Mouse (Mus musculus) C2C12 (cell line): ENCODE data around the gene Runx2. TPM values are rescaled to one million over a fixed set of nuclear protein-coding genes. Genes with fewer than 3 reads are reported as not detected.

Source experiments
- H3K27me3 ChIP-seq: one replicate; pipeline ENCODE4 v1.6.1; 2011; ENCODE audit not compliant: control insufficient read depth, insufficient read depth, insufficient read length
- H3K36me3 ChIP-seq: one replicate; pipeline ENCODE4 v1.6.1; 2011; ENCODE audit not compliant: control insufficient read depth, insufficient read depth
- H3K4me3 ChIP-seq: one replicate; pipeline ENCODE4 v1.5.1; 2011; ENCODE audit warnings: mild to moderate bottlenecking, control low read depth; ENCODE audit not compliant: poor library complexity, insufficient read depth, severe bottlenecking
- H3K79me2 ChIP-seq: one replicate; pipeline ENCODE4 v1.6.1; 2011; ENCODE audit not compliant: control insufficient read depth, insufficient read depth
- H3K79me3 ChIP-seq: one replicate; pipeline ENCODE4 v1.6.1; 2011; ENCODE audit warnings: low read depth, control low read depth
- H3ac ChIP-seq: one replicate; pipeline ENCODE3; 2011; ENCODE audit warnings: low read depth; ENCODE audit not compliant: control insufficient read depth, insufficient read length
- CEBPB ChIP-seq: IDR thresholded peaks from one replicate; pipeline ENCODE4 v1.6.1; 2011; ENCODE audit warnings: low read depth, mild to moderate bottlenecking, control low read depth, moderate library complexity
- CTCF ChIP-seq: IDR thresholded peaks from one replicate; pipeline ENCODE4 v1.5.1; 2011; ENCODE audit not compliant: control insufficient read depth, insufficient read depth, insufficient read length
- FOSL1 ChIP-seq: IDR thresholded peaks from one replicate; pipeline ENCODE4 v1.8.0; 2011; ENCODE audit warnings: mild to moderate bottlenecking, low read length; ENCODE audit not compliant: poor library complexity, insufficient read depth, severe bottlenecking
- MAX ChIP-seq: IDR thresholded peaks from one replicate; pipeline ENCODE4 v1.6.1; 2011; ENCODE audit warnings: mild to moderate bottlenecking, control low read depth
- MYOD1 ChIP-seq: IDR thresholded peaks from one replicate; pipeline ENCODE4 v1.6.1; 2011; ENCODE audit warnings: low read depth; ENCODE audit not compliant: control insufficient read depth, insufficient read length
- MYOG ChIP-seq: IDR thresholded peaks from one replicate; pipeline ENCODE4 v1.6.1; 2011; ENCODE audit not compliant: control insufficient read depth, insufficient read length; ENCODE audit errors: extremely low read depth
- USF1 ChIP-seq: IDR thresholded peaks from one replicate; pipeline ENCODE4 v1.6.1; 2011; ENCODE audit warnings: low read depth, mild to moderate bottlenecking, control low read depth, moderate library complexity
- polyA plus RNA-seq: library from polyadenylated mRNA; unstranded; fragments of >200 nt; fragmentation: generic; extraction: Trizol; gene quantifications from one replicate; pipeline ENCODE4 v1.2.1, GENCODE M21; 2012; ENCODE audit warnings: missing spikeins

Gene Runx2
- polyA plus RNA-seq, 1 experiment = 16.6 TPM

GRCm38 (mm10) chr17:44702506-44703298 is 111.9 kb downstream of the Runx2 start:
- H3K36me3 ChIP-seq = peaks cover 59% of the 10 kb centered on the region
- H3K79me2 ChIP-seq = peaks cover 95% of the 10 kb centered on the region
- TF ChIP-seq MYOD1 (no peak), FOSL1 (no peak), CEBPB (no peak), MYOG (no peak), MAX (no peak), USF1 (no peak), CTCF (no peak)
- no peak overlapping the region for H3ac ChIP-seq
- no peaks in the 10 kb centered on the region for H3K27me3 ChIP-seq
- no peak overlapping the region for H3K4me3 ChIP-seq
- H3K79me3 ChIP-seq = peaks cover 78% of the 10 kb centered on the region

GRCm38 (mm10) chr17:44701531-44701930 is 113.1 kb downstream of the Runx2 start:
- TF ChIP-seq CEBPB (no peak), MYOG (no peak), MAX (no peak), FOSL1 (no peak), CTCF (no peak), MYOD1 (no peak), USF1 (no peak)

DNA sequence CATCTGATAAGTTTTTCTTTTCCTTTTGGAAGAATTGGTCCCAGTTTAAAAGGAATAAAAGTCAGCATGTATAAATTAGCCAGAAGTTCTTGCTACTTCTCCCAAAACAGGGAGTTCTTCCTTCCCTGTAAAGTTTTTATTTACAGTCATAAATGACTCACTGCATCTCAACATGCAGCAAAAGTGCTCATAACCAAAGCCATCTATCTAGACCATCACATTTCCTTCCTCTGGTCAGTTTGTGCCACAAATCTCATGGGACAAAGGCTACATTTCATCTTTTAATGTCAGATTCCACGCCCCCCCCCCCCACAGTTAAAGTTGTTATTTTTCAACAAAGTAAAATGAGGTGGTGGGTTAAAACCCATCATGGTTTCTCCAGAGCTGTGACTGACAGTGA is 114.3 kb downstream of the Runx2 start:
- H3K36me3 ChIP-seq = peaks cover 67% of the 10 kb centered on the region
- peaks cover 84% of the 10 kb centered on the region for H3K79me3 ChIP-seq
- no peaks in the 10 kb centered on the region for H3K27me3 ChIP-seq
- no peak overlapping the region for H3ac ChIP-seq
- peaks cover 99% of the 10 kb centered on the region for H3K79me2 ChIP-seq
- no peak for TF ChIP-seq CEBPB
- TF ChIP-seq FOSL1 = peak; percentile 65
- no peak overlapping the region for H3K4me3 ChIP-seq

More at GRCm38 (mm10) chr17:44701531-44701930, 113.1 kb downstream of the Runx2 start:
- Histone ChIP-seq H3K79me3 (peaks cover 82% of the 10 kb centered on the region), H3ac (no peak overlapping the region), H3K4me3 (no peak overlapping the region), H3K79me2 (peaks cover 97% of the 10 kb centered on the region), H3K27me3 (no peaks in the 10 kb centered on the region), H3K36me3 (peaks cover 65% of the 10 kb centered on the region)

GRCm38 (mm10) chr17:44697053-44697452 is 117.5 kb downstream of the Runx2 start:
- peaks cover 62% of the 10 kb centered on the region for H3K36me3 ChIP-seq
- no peak overlapping the region for H3K4me3 ChIP-seq
- peaks cover 99% of the 10 kb centered on the region for H3K79me2 ChIP-seq
- TF ChIP-seq CEBPB = no peak
- TF ChIP-seq CTCF = no peak
- no peak for TF ChIP-seq MYOD1
- no peak for TF ChIP-seq MAX
- no peak for TF ChIP-seq FOSL1
- no peak for TF ChIP-seq MYOG
- TF ChIP-seq USF1 = no peak
- no peaks in the 10 kb centered on the region for H3K27me3 ChIP-seq
- H3K79me3 ChIP-seq = peaks cover 71% of the 10 kb centered on the region
- H3ac ChIP-seq = no peak overlapping the region

DNA sequence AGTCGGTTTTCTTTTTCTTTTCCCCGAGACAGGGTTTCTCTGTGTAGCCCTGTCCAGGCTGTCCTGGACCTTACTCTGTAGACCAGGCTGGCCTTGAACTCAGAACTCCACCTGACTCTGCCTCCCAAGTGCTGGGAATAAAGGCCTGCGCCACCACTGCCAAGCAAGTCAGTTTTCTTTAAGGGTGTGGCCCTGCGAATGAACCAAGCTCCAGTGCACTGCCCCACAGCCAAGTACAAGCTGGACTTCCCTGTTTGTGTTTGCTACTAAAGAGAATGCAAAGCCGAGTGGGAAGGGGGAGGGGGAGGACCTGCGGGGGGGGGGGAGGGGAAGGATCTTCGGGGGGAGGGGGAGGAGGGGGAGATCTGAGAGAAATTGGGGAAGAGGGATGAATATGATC is 121.0 kb downstream of the Runx2 start:
- Histone ChIP-seq H3K79me3 (peaks cover 61% of the 10 kb centered on the region), H3ac (no peak overlapping the region), H3K27me3 (no peaks in the 10 kb centered on the region), H3K79me2 (peaks cover 100% of the 10 kb centered on the region), H3K36me3 (peaks cover 63% of the 10 kb centered on the region), H3K4me3 (no peak overlapping the region)
- TF ChIP-seq FOSL1 = no peak
- TF ChIP-seq USF1 = no peak
- no peak for TF ChIP-seq MYOG

GRCm38 (mm10) chr17:44691517-44691916 is 123.1 kb downstream of the Runx2 start:
- H3K27me3 ChIP-seq = no peaks in the 10 kb centered on the region
- TF ChIP-seq CTCF (no peak), FOSL1 (no peak), CEBPB (no peak), MYOD1 (no peak)
- peaks cover 100% of the 10 kb centered on the region for H3K79me2 ChIP-seq
- no peak overlapping the region for H3K4me3 ChIP-seq
- H3K79me3 ChIP-seq = peaks cover 58% of the 10 kb centered on the region
- H3ac ChIP-seq = no peak overlapping the region
- peaks cover 59% of the 10 kb centered on the region for H3K36me3 ChIP-seq
